Mouse (Mus musculus) myocyte (in vitro differentiated cells): ENCODE measurements around the gene Dennd1a.

Experiments
- MAX ChIP-seq: IDR thresholded peaks from one replicate; pipeline ENCODE4 v1.6.1; 2011; ENCODE audit warnings: low read depth, mild to moderate bottlenecking, control low read depth
- MYOD1 ChIP-seq, 3 experiments: IDR thresholded peaks; one replicate each; pipeline ENCODE4 v1.6.1; 2011; ENCODE audit warnings: control low read depth in 2 of 3, low read depth in 2 of 3, mild to moderate bottlenecking in 2 of 3, moderate library complexity in 1 of 3; ENCODE audit not compliant: insufficient read length in 2 of 3, control insufficient read depth in 1 of 3
- MYOG ChIP-seq, 3 experiments: IDR thresholded peaks; one replicate each; pipeline ENCODE4 v1.6.1; 2011; ENCODE audit warnings: control low read depth in 2 of 3, low read depth in 2 of 3, mild to moderate bottlenecking in 2 of 3; ENCODE audit not compliant: insufficient read length in 2 of 3, control insufficient read depth in 1 of 3, insufficient read depth in 1 of 3
- POLR2A ChIP-seq: IDR thresholded peaks from one replicate; pipeline ENCODE4 v1.6.1; 2011; ENCODE audit warnings: low read depth, mild to moderate bottlenecking, control low read depth, moderate library complexity; ENCODE audit not compliant: insufficient read length
- POLR2AphosphoS2 ChIP-seq: IDR thresholded peaks from one replicate; pipeline ENCODE4 v1.6.1; 2011; ENCODE audit warnings: low read depth, control low read depth; ENCODE audit not compliant: insufficient read length
- REST ChIP-seq: IDR thresholded peaks from one replicate; pipeline ENCODE4 v1.6.1; 2011; ENCODE audit warnings: mild to moderate bottlenecking, control low read depth, moderate library complexity; ENCODE audit not compliant: insufficient read depth, insufficient read length
- SRF ChIP-seq: IDR thresholded peaks from one replicate; pipeline ENCODE4 v1.6.1; 2011; ENCODE audit warnings: low read depth; ENCODE audit not compliant: control insufficient read depth, insufficient read length
- TCF12 ChIP-seq: IDR thresholded peaks from one replicate; pipeline ENCODE4 v1.6.1; 2011; ENCODE audit warnings: mild to moderate bottlenecking, control low read depth; ENCODE audit not compliant: poor library complexity, insufficient read depth, severe bottlenecking
- USF1 ChIP-seq: IDR thresholded peaks from one replicate; pipeline ENCODE4 v1.6.1; 2011; ENCODE audit warnings: low read depth, mild to moderate bottlenecking, control low read depth, moderate library complexity

DNA sequence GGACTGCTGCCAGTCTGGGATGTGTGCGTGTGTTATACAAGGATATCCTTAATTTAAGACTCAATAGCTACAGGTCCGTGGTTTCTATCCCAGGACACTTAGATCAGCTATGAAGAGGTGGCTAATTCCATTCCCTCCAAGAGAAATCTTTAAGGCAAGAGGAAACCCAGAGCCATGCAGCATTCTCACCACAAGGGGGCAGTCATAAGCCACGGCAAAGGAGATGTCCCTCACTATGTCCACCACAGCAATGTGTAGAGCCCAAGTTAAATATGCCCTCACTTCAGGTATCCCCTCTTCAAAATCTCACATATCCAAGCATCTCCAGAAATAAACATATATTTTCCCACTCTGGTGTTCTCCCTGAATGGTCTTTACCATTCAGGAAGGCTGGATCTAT is 471.5 kb downstream of the Dennd1a start:
- TF ChIP-seq POLR2A (no peak), MAX (no peak), MYOD1 (IDR thresholded peaks at IDR 0.05; ENCODE audit: control insufficient read depth in 1 of 3, insufficient read length in 2 of 3, low read depth in 2 of 3) (no peak), SRF (no peak), POLR2AphosphoS2 (no peak), USF1 (no peak), MYOG (IDR thresholded peaks at IDR 0.05; ENCODE audit: control insufficient read depth in 1 of 3, insufficient read depth in 1 of 3, insufficient read length in 2 of 3, low read depth in 2 of 3) (no peak), REST (no peak), TCF12 (no peak)
